Mouse (Mus musculus) adipocyte (in vitro differentiated cells): Measurements from ENCODE around the gene Amy2a2.
"Not testable (repeated sequence)": the region's sequence is repeated elsewhere in the genome, so short reads cannot be mapped to it uniquely, and the experiment has no call there.

Source experiments
- DNase-seq: peaks from one replicate; pipeline ENCODE4 v3.0.0-alpha.2; 2016; ENCODE audit warnings: low spot score

The Amy2a2 gene

DNA sequence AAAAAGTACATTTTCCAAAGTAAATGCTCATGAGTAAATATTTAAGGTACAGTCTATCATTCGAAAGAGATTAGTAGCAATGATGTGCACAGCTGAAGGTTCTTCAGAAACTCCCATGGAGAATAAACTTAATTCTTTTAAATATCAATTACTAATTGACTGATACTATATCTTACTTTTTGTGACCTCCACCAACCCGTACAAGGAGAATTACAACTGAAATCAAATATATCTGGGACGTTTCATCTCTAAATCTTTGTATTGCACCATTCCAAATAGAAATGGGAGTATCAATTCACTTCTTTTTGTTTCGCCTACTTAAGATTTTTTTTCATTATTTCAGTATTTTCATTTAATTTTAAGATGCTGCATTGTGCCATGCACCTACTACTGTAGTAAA, at the start of gene Amy2a2:
Gene Amy2a2, minus strand, starts transcription at position 101 of the 400 bp plus-strand sequence.
- not testable (repeated sequence) for DNase-seq

DNA sequence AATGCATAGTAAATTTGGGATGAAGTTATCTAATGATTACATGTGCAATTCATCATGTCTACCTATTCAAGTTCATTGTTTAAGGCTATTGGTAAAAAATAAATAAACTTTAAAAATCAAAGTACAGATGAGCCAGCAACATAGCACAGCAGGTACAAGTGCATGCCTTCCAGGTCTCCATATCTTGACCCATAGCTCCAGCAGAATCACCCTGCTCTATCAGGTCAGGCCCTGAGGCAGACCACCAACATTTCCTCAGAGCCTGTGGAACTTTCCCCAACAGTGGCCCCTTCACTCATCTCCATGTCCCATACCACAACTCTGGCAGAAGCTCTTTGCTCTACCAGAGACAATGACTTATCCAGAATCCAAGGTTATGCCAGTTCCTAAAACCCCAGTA, 11.0 kb downstream of the Amy2a2 start:
- not testable (repeated sequence) for DNase-seq

DNA sequence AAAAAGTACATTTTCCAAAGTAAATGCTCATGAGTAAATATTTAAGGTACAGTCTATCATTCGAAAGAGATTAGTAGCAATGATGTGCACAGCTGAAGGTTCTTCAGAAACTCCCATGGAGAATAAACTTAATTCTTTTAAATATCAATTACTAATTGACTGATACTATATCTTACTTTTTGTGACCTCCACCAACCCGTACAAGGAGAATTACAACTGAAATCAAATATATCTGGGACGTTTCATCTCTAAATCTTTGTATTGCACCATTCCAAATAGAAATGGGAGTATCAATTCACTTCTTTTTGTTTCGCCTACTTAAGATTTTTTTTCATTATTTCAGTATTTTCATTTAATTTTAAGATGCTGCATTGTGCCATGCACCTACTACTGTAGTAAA, 32.5 kb downstream of the Amy2a2 start, which contains the start of gene Amy2a3:
Gene Amy2a3, minus strand, starts transcription at position 101 of the 400 bp plus-strand sequence.
- DNase-seq = not testable (repeated sequence)

GRCm38 (mm10) chr3:113312937-113313336, 43.5 kb downstream of the Amy2a2 start:
- not testable (repeated sequence) for DNase-seq
